Mouse (Mus musculus): ENCODE measurements at regions not wholly inside any gene's neighbourhood (a gene's known extent, or its start where the extent isn't known, plus 50 kb on each side); places are given as distances from the start of the nearest gene placed in this dataset.

GRCm38 (mm10) chr17:89777570-89777969 lies 132.7 kb downstream of the Gm10184 start:
- TF ChIP-seq CTCF (IDR thresholded peaks at IDR 0.05) (no peak), EP300 (IDR thresholded peaks at IDR 0.05) (no peak)
